Mouse (Mus musculus) limb, embryonic 14.5 days (tissue): ENCODE measurements around the gene Lamp1. TPM values are rescaled to one million over a fixed set of nuclear protein-coding genes. Genes with fewer than 3 reads are reported as not detected.
A peak's percentile ranks its signal among the peaks of the same experiment; 100 is the strongest.

Source experiments
- ATAC-seq: fragments of 200-750 bp; cut with Nextera tagmentation; 2 replicates; pipeline ENCODE4 v1.8.0; 2017; ENCODE audit warnings: low read depth, moderate number of reproducible peaks, moderate TSS enrichment; ENCODE audit not compliant: low FRiP score
- DNase-seq: peaks from one replicate; pipeline ENCODE4 v3.0.0-alpha.2; 2015; ENCODE audit warnings: low spot score
- H3K27ac ChIP-seq: fragments of 300-500 bp; sonication (generic); replicated peaks from 2 replicates; pipeline ENCODE4 v1.5.1; 2014; ENCODE audit warnings: low read depth, mild to moderate bottlenecking, low read length, moderate library complexity, mixed read lengths
- H3K27me3 ChIP-seq: fragments of 300-500 bp; sonication (generic); 2 replicates; pipeline ENCODE4 v1.6.1; 2014; ENCODE audit warnings: low read length, mixed read lengths; ENCODE audit not compliant: control insufficient read depth, insufficient read depth
- H3K36me3 ChIP-seq: fragments of 300-500 bp; sonication (generic); 2 replicates; pipeline ENCODE4 v1.6.1; 2014; ENCODE audit warnings: mild to moderate bottlenecking, low read length, moderate library complexity, mixed read lengths; ENCODE audit not compliant: control insufficient read depth, insufficient read depth
- H3K4me1 ChIP-seq: fragments of 300-500 bp; sonication (generic); 2 replicates; pipeline ENCODE4 v1.6.1; 2014; ENCODE audit warnings: antibody characterized with exemption, low read length, mixed read lengths; ENCODE audit not compliant: control insufficient read depth, insufficient read depth
- H3K4me2 ChIP-seq: fragments of 300-500 bp; sonication (generic); replicated peaks from 2 replicates; pipeline ENCODE4 v1.6.1; 2014; ENCODE audit warnings: low read depth, mild to moderate bottlenecking, low read length, moderate library complexity; ENCODE audit not compliant: severe bottlenecking
- H3K4me3 ChIP-seq: fragments of 300-500 bp; sonication (generic); replicated peaks from 2 replicates; pipeline ENCODE4 v1.5.1; 2014; ENCODE audit warnings: low read length
- H3K9ac ChIP-seq: fragments of 300-500 bp; sonication (generic); 2 replicates; pipeline ENCODE4 v1.6.1; 2014; ENCODE audit warnings: mild to moderate bottlenecking, low read depth, low read length, moderate library complexity; ENCODE audit not compliant: severe bottlenecking
- H3K9me3 ChIP-seq: fragments of 300-500 bp; sonication (generic); 2 replicates; pipeline ENCODE4 v1.6.1; 2016; ENCODE audit warnings: low read length; ENCODE audit not compliant: control insufficient read depth
- POLR2A ChIP-seq: fragments of 200-500 bp; IDR thresholded peaks from 2 replicates; pipeline ENCODE4 v1.8.0; 2012; ENCODE audit warnings: inconsistent platforms, mild to moderate bottlenecking, moderate library complexity, borderline replicate concordance; ENCODE audit not compliant: insufficient read depth, insufficient read length; ENCODE audit errors: extremely low read depth
- WGBS: fragments of 180-500 bp; shearing (Covaris S2); extraction: QIAGEN DNeasy Blood & Tissue Kit; methylation state at CpG from one replicate; pipeline ENCODE4 v1.1.7; 2014; 5-methylcytosine and 5-hydroxymethylcytosine counted together
- polyA plus RNA-seq, 2 experiments: library from polyadenylated mRNA; depleted of rRNA in 1 of 2; stranded (reverse) in 1 of 2; unstranded in 1 of 2; fragments of >200 nt; fragmentation: Nextera tagmentation in 1 of 2; extraction: Ambion mirVana in 1 of 2; gene quantifications; 2 replicates each; pipeline versions ENCODE4 v1.2.1 to v1.2.3; 2012 to 2014

Lamp1 gene
- polyA plus RNA-seq, 2 experiments = 300 to 335 TPM

- WGBS = 90% methylated on average over 6 of the region's 6 CpGs
- Histone ChIP-seq H3K36me3 (peaks cover 9% of the 10 kb centered on the region; the same call in 1 of the 2 replicates), H3K4me3 (no peak overlapping the region), H3K4me1 (peaks cover 11% of the 10 kb centered on the region; the same call in 1 of the 2 replicates), H3K27ac (no peak overlapping the region), H3K9ac (peak overlapping the region; percentile 12; the same call in 1 of the 2 replicates), H3K27me3 (no peaks in the 10 kb centered on the region), H3K4me2 (no peak overlapping the region), H3K9me3 (no peaks in the 10 kb centered on the region)
- no peak for ATAC-seq
- no peak for DNase-seq
- TF ChIP-seq POLR2A = no peak
These were observed 3.1 kb downstream of the Lamp1 start for GRCm38 (mm10) chr8:13162098-13162497.

- Histone ChIP-seq H3K4me3 (no peak overlapping the region), H3K27me3 (no peaks in the 10 kb centered on the region), H3K27ac (no peak overlapping the region), H3K4me2 (no peak overlapping the region), H3K9ac (no peak overlapping the region), H3K4me1 (peaks cover 9% of the 10 kb centered on the region; the same call in 1 of the 2 replicates), H3K9me3 (no peaks in the 10 kb centered on the region), H3K36me3 (peaks cover 23% of the 10 kb centered on the region)
- DNase-seq (no peak), ATAC-seq (no peak)
- WGBS = 85% methylated on average over 1 of the region's 1 CpGs
- TF ChIP-seq POLR2A = no peak
These were observed 4.6 kb downstream of the Lamp1 start for GRCm38 (mm10) chr8:13163563-13163962.

- Histone ChIP-seq H3K4me3 (no peak overlapping the region), H3K27me3 (no peaks in the 10 kb centered on the region), H3K4me1 (peaks cover 7% of the 10 kb centered on the region; the same call in 1 of the 2 replicates), H3K36me3 (peaks cover 31% of the 10 kb centered on the region), H3K9me3 (no peaks in the 10 kb centered on the region), H3K27ac (no peak overlapping the region), H3K9ac (no peak overlapping the region), H3K4me2 (no peak overlapping the region)
- DNase-seq = no peak
- no peak for TF ChIP-seq POLR2A
- no peak for ATAC-seq
- WGBS = 86% methylated on average over 5 of the region's 5 CpGs
These were observed 5.4 kb downstream of the Lamp1 start for GRCm38 (mm10) chr8:13164361-13164760.

GRCm38 (mm10) chr8:13170510-13170909, 11.5 kb downstream of the Lamp1 start:
- DNase-seq = no peak
- no peak overlapping the region for H3K4me3 ChIP-seq
- H3K36me3 ChIP-seq = peaks cover 87% of the 10 kb centered on the region
- no peak for TF ChIP-seq POLR2A
- no peak overlapping the region for H3K4me2 ChIP-seq
- ATAC-seq = no peak
- no peaks in the 10 kb centered on the region for H3K9me3 ChIP-seq
- no peak overlapping the region for H3K27ac ChIP-seq
- 42% methylated on average over 1 of the region's 1 CpGs for WGBS
- no peaks in the 10 kb centered on the region for H3K4me1 ChIP-seq
- H3K27me3 ChIP-seq = no peaks in the 10 kb centered on the region
- H3K9ac ChIP-seq = no peak overlapping the region

- Histone ChIP-seq H3K9me3 (no peaks in the 10 kb centered on the region), H3K4me2 (no peak overlapping the region), H3K36me3 (peaks cover 86% of the 10 kb centered on the region), H3K4me3 (no peak overlapping the region), H3K27ac (no peak overlapping the region), H3K4me1 (no peaks in the 10 kb centered on the region), H3K27me3 (no peaks in the 10 kb centered on the region), H3K9ac (no peak overlapping the region)
- no peak for DNase-seq
- ATAC-seq = no peak
- TF ChIP-seq POLR2A = no peak
- WGBS = 94% methylated on average over 4 of the region's 4 CpGs
These were observed 15.3 kb downstream of the Lamp1 start for GRCm38 (mm10) chr8:13174305-13174704.

GRCm38 (mm10) chr8:13174811-13175210, 15.8 kb downstream of the Lamp1 start:
- H3K4me3 ChIP-seq = no peak overlapping the region
- peaks cover 82% of the 10 kb centered on the region for H3K36me3 ChIP-seq
- no peak overlapping the region for H3K9ac ChIP-seq
- no peaks in the 10 kb centered on the region for H3K4me1 ChIP-seq
- no peak overlapping the region for H3K27ac ChIP-seq
- no peak for ATAC-seq
- no peak for DNase-seq
- no peak overlapping the region for H3K4me2 ChIP-seq
- no peak for TF ChIP-seq POLR2A
- H3K9me3 ChIP-seq = no peaks in the 10 kb centered on the region
- no peaks in the 10 kb centered on the region for H3K27me3 ChIP-seq
- WGBS = 85% methylated on average over 4 of the region's 4 CpGs
